Mouse (Mus musculus): ENCODE measurements around the gene Gm19935.

Gene Gm19935

GRCm38 (mm10) chr8:90817293-90817692, at the start of gene Gm19935:
Gene Gm19935, minus strand, starts transcription at chr8:90817393.
- DNase-seq, result no peak

DNA sequence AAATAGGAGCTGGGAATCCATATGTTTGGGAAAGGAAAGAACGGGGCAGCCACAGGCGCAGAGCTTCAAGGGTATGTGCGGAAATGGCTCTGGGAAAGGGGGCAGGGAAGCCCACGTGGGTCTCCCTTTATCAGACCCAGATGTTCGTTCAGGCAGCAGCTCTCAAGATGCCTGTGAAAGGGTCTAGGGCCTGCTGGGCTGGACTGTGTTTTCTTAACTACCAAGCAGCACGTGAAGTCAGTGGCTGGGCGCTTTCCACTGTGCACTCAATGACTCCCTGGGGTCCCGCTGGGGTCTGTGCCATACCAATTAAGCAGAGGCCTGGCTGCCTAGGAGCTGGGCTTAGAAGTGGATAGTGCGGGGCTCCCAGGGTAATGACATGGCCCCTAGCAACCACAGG, 44.8 kb upstream of the Gm19935 start:
- no peak for DNase-seq

DNA sequence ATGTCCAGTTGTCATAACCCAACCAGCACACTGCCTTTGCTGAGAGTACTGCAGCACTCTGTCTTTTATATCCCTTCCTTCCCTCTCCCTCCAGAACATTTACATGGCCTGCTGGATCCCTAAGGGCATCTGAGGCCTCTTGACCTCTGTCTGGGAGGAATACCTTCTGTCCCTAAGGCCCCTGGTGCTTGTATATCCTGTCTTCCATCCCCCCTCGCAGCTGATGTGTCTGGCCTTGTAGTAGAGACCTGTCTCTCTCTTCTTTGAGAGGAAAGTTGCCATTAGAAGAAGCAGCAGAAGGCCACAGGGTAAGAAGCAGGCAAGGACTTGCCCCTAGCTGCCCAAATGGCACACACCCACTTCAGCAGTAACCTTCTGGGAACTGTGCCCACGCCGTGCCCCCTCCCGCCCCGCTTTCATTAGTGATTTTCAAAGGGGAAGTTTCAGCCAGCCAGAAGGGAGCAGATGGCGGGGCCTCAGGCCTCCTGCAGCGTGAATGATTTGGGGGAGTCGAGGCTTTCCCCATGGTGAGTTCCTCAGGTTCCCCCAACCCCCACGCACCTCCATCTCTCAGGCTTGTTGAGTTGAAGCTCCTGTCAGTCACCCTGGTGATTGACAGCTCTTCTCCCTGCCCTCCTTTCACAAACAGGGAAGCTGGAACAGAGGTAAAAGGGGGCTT, 44.2 kb upstream of the Gm19935 start:
- DNase-seq, result peak; percentile 38

GRCm38 (mm10) chr8:90858071-90858470, 40.9 kb upstream of the Gm19935 start:
- no peak for DNase-seq

GRCm38 (mm10) chr8:90856952-90857351, 39.8 kb upstream of the Gm19935 start:
- DNase-seq, result no peak

DNA sequence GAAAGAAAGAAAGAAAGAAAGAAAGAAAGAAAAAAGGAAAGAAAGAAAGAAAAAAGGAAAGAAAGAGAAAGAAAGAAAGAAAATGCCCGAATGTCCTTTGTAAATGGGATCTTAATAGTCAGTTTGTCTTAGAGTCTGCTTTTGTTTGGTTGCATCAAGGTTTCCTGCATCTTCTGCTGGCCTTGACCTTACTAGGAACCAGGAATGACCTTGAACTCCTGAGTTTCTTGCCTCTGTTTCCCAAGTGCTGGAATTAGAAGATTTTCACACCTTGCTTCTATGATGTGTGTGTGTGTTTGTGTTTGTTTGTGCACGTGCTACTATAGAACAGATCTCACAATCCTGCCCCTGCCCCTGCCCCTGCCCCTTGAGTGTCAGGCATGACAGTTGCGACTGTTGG, 39.0 kb upstream of the Gm19935 start:
- DNase-seq, result no peak

DNA sequence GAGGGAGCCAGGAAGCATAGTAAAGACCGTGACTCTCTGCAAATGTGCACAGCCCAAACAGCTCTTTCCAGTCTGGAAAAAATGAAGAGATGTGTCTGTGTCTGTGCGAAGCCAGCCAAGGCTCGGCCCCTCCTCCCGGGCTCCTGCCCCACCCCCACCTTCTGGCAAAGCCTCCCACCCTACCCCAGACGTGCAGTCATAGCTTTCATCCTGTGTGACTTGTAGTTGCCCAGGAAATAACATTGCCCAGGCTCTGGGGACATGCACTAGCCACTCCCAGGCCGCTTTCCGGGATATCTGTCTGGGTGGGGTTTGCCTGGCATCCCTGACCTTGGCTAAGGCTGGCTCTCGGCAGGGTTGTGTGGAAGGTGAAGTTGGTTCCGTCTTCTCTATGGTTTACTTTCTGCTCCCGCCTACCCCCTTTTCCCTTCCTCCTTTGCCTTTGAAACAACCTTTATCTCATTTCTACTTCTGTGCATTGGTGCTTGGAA, 37.5 kb upstream of the Gm19935 start:
- DNase-seq, result peak; percentile 80

- no peak for DNase-seq
These were observed 36.9 kb upstream of the Gm19935 start for GRCm38 (mm10) chr8:90853971-90854670.

DNA sequence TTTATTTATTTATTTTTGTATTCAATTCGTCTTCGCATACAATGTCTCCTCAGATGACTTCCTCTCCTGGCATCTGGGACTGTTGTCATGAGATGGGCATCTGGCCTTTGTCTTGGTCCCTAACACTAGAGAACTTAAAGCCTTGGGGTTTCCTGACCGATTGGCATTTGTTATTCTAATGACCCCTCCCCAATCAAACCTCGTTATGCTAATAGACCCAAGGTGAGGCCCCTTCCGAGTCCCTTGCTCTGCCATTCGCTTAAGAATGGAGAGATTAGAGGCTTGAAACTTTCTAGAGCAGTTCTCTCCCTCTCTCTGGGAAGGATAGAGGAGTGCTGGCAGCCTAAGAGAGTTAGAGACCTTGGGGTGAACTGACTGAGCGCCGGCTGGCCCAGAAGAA, 34.4 kb upstream of the Gm19935 start:
- no peak for DNase-seq

DNA sequence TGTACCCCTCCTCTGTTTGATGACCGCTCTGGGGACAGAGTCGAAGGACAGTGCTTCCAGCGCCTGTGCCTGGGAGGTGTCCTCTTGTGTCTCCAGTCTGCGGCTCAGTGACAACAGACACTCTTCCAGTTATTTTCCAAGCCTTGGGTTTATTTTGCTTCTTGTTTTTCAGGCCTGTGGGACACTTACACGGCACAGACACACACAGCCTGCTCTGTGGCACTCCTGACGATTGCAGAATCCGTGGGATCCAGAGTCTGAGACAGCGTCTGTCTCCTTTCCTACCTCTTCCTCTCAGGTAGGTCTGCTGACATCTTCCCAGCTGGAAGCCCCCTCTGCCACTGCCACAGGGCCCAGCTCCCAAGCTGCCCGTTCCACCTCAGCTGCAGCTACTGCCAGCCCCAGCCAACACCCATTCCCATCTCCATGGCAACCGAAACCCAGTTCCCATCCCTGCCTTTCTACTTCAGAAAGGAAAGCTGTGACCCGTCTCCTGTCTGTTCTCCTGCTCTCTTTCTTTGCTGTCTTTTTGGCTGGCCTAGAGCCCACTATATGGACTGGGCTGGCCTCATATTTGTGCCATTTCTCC, 32.4 kb upstream of the Gm19935 start:
- DNase-seq, result no peak

DNA sequence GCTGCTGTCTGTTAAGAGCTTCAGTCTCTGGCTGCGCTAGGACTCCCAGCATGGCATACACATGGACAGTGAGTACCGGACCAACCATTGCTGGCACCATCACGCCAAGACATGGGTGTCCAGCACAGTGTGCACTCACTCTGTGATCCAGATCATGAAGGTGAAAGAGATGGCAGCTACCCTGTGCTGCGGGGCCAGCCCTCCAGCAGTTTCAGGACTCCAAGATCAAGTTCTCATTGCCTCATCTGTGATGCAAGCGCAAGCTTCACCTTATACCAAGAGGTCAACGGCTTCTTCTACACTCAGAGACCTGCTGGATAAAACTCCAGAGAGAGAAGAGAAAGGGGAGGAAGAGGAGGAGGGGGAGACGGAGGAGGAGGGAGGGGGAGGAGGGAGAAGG, 30.8 kb upstream of the Gm19935 start:
- DNase-seq, result no peak

- no peak for DNase-seq
These were observed 27.2 kb upstream of the Gm19935 start for GRCm38 (mm10) chr8:90844179-90844967.

DNA sequence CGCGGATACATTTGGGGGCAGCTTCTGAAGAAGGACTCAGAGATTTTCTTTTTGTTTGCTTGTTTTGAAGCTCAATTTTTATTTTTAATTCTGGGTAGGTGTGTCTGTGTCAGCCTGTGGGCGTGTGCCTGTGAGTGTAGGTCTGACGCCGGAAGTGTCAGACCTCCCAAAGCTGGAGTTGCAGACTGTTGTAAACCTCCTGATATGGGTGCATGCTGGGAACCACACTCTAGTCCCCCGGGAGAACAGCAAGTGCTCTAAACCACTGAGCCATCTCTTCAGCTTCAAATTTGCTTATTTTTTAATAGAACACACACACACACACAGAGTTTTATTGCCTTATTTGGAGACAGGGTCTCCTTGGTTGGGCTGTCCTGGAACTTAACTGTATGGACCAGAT, 25.9 kb upstream of the Gm19935 start:
- no peak for DNase-seq

DNA sequence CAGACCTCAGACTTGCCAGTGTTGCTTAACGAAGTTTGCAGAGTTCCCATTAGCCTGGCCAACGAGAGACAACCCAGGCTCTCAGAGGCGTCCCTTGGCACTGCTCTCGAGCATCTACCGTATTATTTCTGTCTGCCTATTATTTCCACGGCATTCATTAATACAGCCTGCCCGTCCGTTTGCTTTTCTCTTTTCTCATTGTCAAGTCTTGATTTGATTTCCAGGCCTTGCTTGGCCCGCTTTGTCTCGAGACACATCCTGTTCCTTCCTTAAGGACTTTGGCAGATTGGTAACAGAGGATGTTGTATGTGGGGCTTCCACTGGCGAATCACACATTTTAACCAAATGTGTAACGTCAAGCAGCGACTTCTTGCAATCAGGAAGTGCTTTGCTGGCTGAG, 24.1 kb upstream of the Gm19935 start:
- DNase-seq, result no peak

DNA sequence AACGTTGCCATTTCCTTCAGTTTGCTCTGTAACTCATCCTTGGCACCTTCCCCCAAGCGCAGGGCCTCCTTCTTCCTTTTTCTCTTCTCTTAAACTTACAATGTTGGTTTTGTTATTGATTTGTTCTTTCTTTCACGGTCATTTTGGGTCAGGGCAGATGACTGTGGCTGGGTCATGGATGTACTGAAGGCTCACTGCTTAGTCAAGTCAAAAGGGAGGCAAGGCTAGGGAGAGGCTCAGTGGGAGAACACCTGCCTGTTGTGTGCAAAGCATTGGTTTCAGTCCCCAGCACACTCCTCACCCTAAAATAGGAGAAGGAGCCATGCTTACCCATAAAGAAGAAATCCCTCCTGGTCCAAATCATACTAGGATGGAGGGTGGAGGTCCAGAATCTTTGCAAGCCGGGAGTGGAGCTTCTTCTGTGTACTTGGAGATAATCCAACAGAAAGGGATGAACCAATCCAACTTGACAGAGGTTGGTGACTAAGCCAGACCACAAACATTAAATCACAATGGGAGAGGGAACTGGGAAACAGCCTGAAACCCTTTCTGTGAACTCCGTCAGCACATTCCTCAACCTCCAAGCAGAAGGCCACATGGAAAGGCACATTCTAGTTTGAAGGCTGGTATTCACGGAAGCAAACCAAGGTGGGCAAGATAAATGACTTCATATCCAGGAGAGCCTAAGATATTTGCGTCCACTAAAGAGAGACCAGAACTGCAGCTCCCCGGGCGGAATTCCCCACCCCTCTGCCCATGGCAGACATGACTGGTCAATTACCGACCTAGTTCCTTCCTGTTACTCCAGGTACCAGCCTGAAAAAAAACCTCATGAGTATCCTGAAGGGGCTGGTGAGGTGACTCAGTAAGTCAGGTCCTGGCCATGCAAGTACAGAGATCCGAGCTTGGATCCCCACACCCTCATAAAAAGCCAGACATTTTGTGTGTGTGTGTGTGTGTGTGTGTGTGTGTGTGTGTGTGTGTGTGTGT, 22.8 kb upstream of the Gm19935 start:
- peak; percentile 34 for DNase-seq

DNA sequence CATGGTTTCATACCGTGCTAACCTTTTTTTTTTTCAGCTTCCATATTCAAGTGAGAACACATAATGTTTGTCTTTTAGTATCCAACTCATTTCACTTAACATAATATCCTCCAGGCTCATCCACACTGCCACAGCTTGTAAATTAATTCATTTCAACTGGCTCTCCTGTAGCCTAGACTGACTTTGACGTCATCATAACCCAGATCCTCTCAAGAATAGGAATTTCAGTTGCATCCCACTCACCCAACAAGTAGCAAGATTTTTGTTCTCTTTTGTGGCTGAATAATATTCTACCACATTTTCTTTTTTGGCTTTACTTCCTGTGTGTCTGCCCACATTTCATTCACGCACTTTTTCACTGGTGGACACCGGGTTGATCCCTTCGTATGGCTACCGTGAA, 20.2 kb upstream of the Gm19935 start:
- no peak for DNase-seq

GRCm38 (mm10) chr8:90834321-90834672, 17.1 kb upstream of the Gm19935 start:
- DNase-seq, result no peak

DNA sequence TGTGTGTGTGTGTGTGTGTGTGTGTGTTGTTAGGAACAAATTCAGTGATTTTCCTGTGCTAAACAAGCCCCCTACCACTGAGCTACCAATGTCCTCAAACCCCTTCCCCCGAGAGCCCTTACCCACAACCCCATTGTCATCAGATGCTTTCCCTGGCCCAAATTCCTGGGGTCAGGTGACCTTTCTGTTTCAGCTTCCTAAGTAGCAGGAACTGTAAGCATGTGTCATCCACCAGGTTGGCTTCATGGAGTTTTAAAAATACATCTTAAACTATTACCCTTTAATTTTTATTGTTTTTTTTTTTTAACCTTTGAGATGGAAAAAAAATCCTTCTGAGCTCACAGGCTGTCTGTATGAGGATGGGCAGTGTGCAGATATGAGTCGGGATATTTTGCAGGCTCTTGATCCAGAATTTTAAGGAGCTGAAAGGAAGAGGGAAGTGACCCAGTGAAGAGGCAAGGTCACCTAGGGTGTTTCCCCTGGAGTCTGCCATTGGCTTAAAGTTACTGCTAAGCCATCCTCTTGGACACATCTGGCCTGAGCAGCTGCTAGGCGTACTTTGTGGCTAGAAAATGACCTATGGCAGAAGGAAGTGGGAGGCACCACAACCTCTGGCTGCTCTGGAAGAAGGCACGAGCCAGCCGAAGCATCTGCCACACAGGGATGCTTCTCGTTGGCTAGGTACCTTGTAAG, 16.6 kb upstream of the Gm19935 start:
- DNase-seq, result no peak

DNA sequence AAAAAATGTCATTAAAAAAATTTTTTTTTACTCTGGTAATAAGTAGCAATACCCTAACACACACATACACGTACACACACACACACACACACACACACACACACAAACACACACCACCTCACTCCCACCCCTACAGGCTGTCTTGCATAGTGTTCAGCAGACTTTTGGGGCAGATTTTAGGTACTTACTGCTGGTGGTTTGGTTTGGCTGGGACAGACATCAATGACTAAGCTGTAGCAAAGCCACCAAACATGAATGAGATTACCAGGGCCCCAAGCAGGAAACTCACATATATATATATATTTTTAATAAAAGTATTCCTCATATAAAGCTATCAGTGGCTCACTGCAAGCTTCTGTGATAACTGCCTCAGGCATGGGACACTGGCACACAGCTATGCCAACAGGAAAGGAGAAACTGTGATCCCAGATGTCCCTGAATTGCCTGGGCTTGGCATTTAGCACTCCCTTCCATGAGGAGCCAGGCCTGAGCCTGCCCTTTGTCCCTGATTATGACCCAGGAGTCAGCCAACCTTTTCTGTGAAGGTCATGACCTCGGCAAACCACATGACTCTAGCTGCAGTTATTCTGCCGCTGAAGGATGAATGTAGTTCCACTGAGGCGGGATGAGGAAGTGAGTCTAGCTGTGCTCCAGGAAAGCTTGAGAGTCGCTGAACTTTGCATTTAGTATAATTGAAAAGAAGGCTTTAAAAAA, 15.5 kb upstream of the Gm19935 start:
- no peak for DNase-seq

DNA sequence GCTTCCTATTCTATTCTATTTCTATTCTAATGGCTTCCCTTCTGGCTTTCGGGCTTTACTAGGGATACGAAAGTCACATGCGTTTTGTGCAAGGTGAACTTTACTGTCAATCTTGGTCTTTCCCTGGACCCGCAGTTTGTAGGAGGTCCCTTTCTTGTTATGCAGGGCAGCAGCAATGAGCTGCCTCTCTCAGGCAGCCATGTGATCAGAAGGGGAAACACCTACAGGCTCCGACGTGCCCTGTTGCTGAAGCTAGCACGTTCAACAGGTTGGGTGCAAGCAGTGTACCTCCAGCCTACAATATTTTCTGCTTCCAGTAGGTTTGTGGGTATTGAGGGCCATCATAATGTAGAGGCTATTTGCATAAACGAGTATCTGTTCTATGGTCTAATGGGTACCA, 13.8 kb upstream of the Gm19935 start:
- no peak for DNase-seq

- DNase-seq, result no peak
These were observed 12.6 kb upstream of the Gm19935 start for GRCm38 (mm10) chr8:90829825-90830224.
